Mouse (Mus musculus) 3T3-L1 (cell line): ENCODE data around the gene Anapc16.
A peak's percentile ranks its signal among the peaks of the same experiment; 100 is the strongest.

Source experiments
- DNase-seq: peaks from one replicate; pipeline ENCODE4 v3.0.0-alpha.2; 2015; ENCODE audit warnings: low read depth, low spot score

The Anapc16 gene

DNA sequence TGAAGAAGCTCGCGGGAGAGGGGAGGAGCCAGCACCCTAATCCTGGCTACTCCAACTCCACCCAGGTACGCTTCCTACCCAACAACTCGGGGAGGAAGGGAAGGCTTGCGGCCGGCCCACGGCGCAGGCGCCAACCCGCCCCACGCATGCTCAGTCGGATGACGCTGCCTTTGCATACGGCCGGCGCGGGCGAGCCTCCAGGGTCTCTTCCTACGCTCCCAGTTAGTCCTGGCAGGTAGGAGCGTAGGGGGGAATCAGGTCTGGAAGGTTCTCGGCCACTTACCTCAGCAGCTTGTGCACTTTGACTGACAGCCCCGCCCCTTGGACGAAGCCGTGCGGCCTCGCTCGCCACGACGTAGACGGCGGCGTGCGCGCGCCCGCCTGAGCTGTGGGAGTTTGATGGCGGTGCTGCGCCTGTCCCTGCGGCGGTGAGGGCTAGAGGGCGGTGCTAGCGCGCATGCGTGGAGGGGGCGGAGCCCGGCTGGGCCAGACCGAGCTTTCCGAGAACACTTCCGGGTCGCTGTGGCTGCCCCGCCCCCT lies at the start of gene Anapc16, which contains the start of gene Ascc1:
TSS of gene Anapc16 (minus strand) at position 463 of the 540 bp plus-strand sequence.
TSS of gene Ascc1 (plus strand) at position 133 of the 540 bp plus-strand sequence.
- DNase-seq: peak; percentile 96

DNA sequence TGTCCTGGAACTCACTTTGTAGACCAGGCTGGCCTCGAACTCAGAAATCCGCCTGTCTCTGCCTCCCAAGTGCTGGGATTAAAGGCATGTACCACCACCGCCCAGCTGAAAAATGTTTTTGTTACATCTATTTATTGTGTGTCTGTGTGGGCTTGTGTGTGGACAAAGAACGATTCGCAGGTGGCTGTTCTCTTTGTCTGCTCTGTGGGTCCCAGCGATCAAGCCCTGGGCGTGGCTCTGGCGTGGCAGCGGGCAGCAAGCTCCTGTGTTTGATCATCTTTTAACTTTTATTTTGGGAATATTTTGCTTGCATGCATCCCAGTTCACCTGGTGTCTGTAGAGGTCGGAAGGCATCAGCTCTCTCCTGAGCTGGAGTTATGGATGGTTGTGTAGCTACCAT lies 47.6 kb upstream of the Anapc16 start:
- DNase-seq: no peak

DNA sequence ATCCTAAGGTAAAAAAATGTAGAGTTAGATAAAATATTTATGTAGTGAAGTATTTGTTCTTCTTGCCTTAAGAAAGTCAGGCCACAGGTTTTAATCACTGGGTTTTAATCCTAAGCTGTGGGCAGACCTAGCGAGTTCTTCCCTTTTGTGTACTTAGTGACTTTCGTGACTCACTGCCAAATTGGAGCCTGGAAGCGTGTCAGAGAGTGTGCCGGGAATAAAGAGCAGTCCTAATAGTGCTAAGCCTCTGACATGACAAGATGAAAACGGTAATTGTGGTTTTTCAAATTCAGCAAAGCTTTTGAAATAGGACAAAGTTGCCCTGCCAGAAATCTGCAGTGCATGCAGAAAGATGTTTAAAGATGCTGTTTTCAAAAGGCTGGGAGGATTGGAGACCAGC lies 43.8 kb upstream of the Anapc16 start:
- DNase-seq: no peak

DNA sequence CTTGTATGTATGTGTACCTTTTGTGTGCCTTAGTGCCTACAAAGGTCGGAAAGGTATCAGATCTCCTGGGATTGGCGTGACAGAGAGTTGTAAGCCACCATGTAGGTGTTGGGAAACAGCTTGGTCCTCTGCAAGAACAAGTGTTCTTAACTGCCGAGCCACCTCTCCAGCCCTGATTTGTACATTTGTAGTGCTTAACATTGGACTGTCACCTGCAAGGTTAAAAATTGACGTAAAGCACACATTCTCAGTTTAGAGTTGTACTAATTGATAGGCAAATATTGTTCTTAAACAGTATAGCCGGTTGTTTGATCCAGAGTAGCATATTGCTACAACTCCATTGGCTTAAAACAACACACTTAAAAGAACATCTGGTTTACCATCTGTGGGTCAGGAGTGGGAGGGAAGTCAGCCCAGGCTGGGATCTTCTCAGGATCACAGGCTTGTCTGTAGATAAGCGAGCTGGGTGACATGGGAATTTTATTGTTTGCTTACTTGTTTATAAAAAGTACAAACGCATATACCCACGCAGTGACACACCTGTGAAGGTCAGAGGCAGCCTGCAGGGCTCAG lies 39.5 kb upstream of the Anapc16 start:
- no peak for DNase-seq

DNA sequence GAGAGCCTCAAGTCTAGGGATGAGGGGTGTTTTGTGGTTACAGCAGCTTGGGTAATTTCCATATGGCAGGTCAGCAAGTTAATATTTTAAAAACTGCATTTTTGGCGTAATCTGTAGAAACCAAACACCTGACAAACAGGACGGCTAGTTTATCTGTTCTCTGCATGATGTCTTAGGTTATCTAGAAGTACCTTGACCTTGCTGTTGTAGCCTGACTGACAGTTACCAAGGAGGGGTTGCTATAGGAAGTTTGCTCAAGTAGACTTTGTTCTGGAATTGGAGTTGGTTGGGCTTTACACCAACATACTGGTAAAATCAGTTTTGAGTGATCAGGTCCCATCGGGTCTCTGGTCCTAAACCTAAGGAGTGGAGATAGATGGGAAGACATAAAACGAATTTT lies 32.8 kb upstream of the Anapc16 start:
- no peak for DNase-seq

DNA sequence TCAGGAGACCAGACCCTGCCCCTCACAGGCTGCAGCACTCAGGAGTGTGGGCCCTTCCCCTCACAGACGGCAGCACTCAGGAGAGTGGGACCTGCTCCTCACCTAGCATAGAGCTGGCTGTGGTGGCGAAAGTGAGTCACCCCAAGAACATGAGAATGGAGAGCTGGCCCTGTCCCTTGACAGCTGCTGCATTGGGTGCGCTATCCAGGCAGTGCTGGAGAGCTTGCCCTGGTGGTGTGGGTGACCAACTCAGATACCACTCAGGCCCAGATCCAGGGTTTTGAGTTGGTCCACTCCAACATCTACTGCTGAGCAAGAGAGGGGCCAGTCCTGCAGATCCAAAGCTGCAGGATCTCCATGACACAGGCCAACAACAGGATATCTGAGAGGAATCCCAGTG lies 31.7 kb upstream of the Anapc16 start:
- DNase-seq: peak; percentile 3

DNA sequence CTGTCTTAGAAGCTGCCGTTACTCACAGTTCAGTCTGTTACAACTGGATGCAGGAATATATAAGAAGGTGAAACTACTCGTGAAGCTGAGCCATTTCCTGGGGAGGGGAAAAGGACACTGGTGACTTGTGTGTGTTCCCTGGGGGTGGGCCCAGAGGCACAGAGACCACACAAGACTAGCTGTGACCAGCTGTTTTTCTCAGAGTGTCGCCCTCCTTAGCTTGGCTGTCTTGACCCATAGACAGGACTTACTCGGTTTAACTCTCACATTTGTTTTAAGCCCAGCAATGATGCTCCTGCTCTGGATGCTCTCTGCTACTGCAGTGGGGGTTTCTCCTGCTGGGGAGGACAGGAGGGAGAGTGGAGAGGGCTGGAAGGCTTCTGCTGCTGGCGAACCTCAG lies 30.1 kb upstream of the Anapc16 start:
- DNase-seq: no peak

DNA sequence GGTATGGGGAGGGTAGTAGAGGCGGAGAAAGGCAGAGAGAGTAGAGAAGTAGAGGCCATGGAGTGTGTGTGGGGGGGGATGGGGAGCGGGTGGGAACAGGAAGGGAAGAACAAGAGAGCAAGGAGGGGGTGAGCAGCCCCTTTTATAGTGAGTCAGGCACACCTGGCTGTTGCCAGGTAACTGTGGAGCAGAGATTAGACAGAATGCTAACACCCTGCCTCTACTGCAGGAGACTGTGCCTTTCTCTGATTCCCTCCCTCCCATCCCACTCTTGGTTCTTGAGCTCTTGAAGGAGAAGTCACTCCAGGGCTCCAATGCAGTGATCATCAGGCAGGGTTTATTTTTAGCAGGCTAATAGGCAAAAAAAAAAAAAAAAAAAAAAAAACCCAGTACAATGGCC lies 29.7 kb upstream of the Anapc16 start:
- no peak for DNase-seq

DNA sequence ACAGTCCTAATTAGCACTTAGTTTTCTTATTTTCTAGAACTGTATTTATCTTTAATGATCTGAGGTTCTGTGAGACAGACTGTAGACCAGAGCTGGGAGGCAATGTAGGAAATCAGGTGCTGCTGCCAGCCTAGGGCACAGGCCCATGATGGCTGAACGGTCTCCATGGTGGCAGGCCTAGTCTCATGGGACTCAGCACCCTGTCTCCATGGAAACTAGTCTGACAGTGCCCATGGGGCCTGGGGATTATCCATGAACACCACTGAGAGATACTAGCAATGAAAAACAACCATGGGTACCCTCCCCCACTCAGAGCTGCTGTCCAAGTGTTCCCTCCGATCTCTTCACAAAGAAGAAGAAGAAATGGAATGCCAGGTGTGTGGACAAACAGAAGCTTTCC lies 29.1 kb upstream of the Anapc16 start:
- no peak for DNase-seq

DNA sequence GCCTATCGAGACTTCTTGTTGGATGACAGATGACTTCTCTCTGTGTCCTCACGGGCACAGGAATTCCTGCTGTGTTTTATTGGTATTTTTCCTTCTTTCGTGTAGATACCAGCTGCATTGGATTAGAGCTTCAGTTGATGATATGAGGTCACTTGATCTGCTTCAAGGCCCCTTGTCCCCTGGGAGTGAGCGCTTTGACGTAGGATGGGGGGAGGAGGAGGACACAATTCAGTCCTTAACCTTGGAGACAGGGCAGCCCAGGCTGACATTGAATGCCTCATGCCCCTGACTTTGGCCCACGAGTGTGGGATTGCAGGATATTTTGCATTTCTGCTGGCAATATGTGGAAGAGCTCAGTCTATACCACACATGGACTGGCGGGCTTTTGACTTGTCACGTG lies 28.6 kb upstream of the Anapc16 start:
- DNase-seq: no peak

DNA sequence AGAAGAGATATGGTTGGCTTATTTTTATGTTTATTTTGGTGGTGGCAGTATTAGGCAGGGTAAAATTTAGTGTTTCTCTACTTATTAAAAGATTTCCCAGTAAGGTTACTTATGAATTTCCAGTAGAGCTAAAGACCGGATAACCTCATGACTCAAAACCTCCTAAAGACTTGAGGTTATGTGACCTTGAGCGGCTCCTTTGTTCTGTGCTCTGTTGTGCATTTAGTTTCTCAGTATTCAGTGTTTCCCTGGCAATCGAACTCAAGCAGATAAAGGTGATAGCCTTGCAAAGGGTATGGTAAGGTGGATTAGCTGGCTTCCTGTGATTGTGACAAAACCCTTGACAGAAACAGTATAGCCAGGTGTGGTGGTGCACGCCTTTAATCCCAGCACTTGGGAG lies 26.5 kb upstream of the Anapc16 start:
- no peak for DNase-seq

DNA sequence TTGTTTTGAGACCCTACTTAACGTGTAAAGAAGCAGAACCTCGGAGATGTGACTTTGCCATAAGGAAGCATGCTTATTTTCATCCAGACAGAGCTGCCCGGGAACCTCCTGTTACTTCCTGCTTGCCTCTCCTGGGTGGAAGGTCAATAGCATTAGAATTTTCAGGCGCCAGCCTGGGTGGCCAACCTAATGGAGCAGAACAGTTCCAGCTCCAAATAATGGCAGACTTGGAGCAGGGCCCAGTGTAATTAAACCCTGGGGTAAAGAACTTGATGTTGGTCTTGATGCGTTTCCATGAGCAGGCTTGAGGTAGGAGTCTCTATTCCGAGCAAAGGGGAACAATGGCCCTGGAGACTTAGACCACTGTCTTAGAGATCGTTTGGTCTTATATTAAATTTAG lies 26.0 kb upstream of the Anapc16 start:
- no peak for DNase-seq

DNA sequence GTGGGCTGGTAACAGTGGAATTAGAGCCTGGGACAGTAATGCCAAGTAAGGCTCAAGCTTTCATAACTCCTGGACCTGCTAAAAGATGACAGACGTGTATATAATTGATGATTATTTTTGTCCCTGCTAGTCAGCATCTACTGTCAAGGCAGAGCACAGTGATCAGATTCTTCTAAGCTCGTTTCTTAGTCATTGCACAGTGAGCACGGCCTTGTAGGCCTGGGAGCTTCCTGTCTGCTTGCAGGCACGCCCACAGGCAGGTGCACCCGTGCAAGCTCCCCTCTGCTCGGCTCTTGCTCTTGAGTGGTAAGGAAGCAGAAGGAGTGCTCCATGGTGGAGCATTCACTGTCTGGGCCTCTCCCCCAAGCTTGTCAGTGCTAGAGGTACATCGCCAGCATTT lies 25.2 kb upstream of the Anapc16 start:
- no peak for DNase-seq

DNA sequence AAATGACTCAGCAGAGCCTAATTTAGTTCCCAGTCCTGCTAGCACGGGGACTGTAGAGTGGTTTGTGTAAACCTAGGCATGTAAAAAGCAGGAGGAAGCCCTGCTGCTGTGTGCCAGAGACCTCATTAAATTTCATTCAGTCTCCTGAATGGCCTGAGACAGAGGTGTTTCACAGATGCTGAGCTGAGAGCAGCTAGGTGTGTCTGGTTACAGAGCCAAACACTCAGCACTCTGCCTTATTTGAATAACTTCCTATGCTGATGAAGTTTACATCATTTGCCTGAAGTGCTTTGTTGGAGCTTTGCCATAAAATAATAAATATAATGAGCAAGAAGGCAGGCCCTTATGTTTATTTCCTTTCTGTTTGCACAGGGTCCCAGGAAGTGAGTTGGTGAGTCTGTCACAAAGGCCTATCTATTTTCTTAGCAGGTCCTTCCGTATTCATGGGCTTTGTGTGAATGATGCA lies 24.7 kb upstream of the Anapc16 start:
- no peak for DNase-seq

DNA sequence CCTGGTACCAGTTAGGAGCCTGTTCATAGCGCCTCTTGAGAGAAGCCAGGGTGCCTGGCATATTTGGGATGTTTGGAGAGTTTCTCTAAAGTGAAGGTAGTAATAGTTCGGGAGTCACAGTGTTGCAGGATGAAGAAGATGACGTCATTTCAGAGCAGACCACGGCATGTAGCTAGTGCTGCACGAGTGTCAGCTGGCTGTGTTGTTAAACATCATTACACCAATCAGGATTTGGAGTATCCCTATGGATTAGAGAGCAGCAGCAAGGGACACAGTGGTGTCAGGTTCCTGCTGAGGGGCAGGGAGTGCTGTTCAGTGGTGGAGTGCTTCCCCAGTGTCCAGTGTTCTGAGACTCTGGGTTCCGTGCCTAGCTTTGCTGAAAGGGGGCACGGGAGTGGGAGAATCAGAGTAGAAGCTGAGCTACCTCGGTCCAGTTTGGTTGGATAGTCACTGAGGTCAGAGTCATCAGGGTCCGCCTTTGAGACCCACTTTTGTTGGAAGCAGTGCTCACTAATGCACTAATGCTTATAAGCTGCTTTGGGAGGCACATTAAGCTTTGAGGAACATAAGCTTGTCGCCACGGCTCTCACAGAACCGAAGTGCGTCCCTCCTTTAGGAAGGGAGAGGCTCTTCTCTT lies 23.9 kb upstream of the Anapc16 start:
- DNase-seq: no peak

DNA sequence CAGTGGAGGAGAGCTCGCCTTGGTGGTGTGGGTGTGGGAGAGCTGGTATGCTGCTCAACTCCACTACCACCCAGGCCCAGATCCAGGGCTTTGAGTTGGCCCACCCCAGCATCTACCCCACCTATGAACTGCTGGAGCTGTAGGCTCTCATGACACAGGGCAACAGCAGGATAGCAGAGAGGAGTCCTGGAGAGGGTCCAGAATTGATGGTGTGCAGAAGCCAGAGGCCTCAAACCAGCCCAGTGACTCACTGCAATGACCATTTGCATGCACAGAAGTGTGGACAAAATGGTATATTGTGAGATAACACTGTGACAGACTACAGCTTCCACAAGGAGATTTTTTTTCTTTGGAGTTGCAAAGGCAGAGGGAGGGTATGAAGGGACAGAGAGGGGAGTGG lies 20.8 kb upstream of the Anapc16 start:
- peak; percentile 68 for DNase-seq

DNA sequence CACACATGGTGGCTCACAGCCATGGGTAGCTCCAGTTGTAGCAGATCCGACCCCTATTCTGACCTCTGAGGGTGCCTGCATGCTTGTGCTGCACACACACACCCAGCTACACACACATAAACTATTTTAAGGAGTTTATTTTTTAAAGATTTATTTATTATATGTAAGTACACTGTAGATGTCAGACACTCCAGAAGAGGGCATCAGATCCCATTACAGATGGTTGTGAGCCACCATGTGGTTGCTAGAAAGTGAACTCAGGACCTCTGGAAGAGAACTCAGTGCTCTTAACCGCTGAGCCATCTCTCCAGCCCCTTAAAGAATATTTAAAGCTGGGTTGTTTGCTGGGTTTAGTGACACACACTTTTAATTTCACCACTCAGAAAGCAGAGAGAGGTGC lies 16.4 kb upstream of the Anapc16 start:
- peak; percentile 9 for DNase-seq

DNA sequence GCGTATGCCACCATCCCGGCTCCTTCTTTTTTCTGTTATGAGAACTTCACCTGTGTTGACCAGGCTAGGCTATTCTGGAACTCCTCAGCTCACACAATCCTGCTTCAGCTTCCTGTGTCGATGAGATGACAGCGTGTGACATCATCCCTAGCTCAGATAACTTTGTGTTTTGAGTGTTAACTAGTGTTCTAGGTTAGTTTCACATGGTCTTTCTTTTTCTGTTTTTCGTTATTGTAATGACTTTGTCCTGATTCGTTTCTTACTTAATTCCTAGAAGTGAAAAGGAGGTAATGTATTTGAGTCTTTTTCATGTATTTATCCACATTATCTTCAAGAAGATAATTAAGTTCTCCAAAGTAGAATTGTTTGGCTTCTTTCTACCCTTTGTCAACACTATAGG lies 13.3 kb upstream of the Anapc16 start:
- no peak for DNase-seq

DNA sequence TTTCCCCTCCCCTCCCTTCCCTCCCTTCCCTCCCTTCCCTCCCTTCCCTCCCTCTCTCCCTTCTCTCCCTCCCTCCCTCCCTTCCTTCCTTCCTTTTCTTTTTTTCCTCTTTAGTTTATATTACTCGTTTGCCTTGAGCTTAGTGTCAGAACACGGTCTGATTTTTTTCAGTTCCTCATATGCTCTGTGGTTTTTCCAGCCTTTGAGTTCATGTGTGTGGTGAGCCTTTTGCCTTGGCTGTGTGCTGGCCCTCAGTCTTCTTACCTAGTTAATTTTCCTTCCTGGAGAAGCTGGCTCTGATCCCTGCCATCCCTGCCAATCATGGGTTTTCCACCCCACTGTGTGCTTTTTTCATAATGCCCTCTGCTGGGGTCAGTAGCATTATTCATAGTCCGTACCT lies 6.2 kb upstream of the Anapc16 start:
- DNase-seq: no peak

DNA sequence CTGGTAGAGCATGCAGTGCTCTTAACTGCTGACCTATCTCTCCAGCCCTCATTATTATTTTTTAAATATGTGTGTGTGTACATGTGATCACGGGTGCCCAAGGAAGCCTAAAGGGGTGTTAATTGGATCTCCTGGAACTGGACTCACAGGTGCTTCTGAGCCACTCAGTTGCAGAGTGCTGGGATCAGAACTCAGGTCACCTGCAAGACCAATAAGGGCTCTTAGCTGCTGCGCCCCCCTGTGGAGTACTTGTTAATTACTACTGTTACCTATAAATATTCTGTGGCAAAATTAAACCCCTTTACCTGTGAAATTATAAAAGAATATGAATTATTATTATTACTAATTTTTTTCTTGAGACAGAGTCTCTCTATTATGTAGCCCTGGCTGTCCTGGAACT lies 2.3 kb upstream of the Anapc16 start:
- peak; percentile 51 for DNase-seq

DNA sequence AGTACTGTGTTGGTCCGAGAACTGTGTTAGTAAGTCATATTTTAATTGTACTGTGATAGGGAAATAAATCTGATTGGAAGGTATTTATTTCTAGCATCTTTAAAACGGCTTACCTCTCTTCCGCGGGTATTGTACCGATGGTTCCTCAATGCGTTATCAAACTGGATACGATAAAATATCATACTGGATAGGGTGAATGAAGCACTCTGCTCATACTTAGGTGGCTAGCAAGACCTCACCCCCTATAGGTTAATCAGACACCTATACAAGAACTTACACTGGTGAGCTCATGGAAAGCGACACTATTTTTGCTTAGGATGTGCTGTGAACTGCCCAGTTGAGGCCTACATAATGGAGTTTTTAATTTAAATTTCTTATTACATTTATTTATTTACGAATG lies 912 bp upstream of the Anapc16 start:
- DNase-seq: no peak

DNA sequence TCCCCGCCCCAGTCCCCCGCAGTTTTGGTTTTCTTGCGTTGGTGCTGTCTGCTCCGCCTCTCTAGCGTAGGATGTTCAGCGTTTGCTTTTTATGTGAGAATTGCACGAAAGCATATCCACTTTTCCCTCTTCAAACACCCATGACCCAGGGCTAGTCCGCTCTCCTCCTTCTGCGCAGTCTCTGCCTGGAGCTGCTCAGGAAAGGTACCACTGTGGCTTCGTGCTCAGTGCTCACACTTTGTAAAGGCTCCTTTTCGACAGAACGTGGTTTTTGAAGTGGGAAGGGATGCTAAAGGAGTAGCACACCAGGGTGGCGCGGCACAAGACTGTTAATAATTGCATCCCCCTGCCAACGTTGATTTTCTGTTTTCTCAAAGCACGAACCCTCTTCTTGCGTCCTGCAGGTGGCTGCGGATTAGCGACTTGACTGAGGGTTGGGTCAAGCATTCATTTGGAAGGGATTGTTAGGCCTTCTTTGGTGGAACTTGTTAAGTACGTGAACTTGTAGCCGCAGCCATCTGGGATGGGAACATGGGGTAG lies 348 bp upstream of the Anapc16 start:
- DNase-seq: no peak

DNA sequence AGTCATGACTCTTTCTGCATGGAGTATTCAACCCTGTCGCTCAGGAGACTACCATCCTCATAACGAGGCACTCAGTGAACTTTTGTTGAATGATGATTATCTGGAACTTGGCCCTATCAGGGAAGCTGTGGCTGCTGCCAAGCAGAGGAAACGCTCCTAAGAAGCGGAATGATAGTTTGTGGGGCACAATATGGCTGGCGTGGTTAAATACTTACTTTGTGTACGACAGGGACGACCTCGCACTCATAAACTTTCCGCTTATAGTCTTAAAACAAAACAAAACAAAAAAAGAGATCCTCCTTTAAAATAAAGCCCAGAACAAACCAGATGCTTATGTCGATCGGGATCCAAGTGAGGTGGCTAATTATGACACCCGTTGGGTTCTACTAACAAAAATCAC lies 732 bp downstream of the Anapc16 start:
- no peak for DNase-seq
